Mouse (Mus musculus) bone marrow, adult 2 months (tissue): ENCODE data around the gene Hps4.

Experiments used
- CTCF ChIP-seq: fragments of 200-500 bp; IDR thresholded peaks from 2 replicates; pipeline ENCODE4 v1.5.1; 2011; ENCODE audit warnings: low read length, control low read depth; ENCODE audit not compliant: control insufficient read depth, insufficient read depth
- POLR2A ChIP-seq: fragments of 200-500 bp; IDR thresholded peaks from 2 replicates; pipeline ENCODE4 v1.6.1; 2011; ENCODE audit warnings: low read depth, mild to moderate bottlenecking, control low read depth, low read length, borderline replicate concordance; ENCODE audit not compliant: control insufficient read depth

GRCm38 (mm10) chr5:112297257-112297656 lies 45.6 kb upstream of the Hps4 start:
- TF ChIP-seq POLR2A, result no peak
- TF ChIP-seq CTCF, result no peak
